Mouse (Mus musculus) intestine, postnatal 0 days (tissue): ENCODE results near the gene Hddc3. TPM values are rescaled to one million over a fixed set of nuclear protein-coding genes. Genes with fewer than 3 reads are reported as not detected.

ENCODE experiments used
- ATAC-seq: fragments of 200-750 bp; cut with Nextera tagmentation; 2 replicates; pipeline ENCODE4 v1.8.0; 2017; ENCODE audit warnings: mild to moderate bottlenecking, moderate TSS enrichment, moderate library complexity
- H3K27ac ChIP-seq: fragments of 300-500 bp; sonication (generic); 2 replicates; pipeline ENCODE4 v1.5.1; 2014; ENCODE audit warnings: mild to moderate bottlenecking, low read depth, low read length, moderate library complexity
- H3K27me3 ChIP-seq: fragments of 300-500 bp; sonication (generic); replicated peaks from 2 replicates; pipeline ENCODE4 v1.6.1; 2014; ENCODE audit warnings: low read length, mixed read lengths; ENCODE audit not compliant: control insufficient read depth, insufficient read depth
- H3K36me3 ChIP-seq: fragments of 300-500 bp; sonication (generic); 2 replicates; pipeline ENCODE4 v1.6.1; 2014; ENCODE audit warnings: mild to moderate bottlenecking, moderate library complexity; ENCODE audit not compliant: control insufficient read depth, insufficient read depth
- H3K4me1 ChIP-seq: fragments of 300-500 bp; sonication (generic); replicated peaks from 2 replicates; pipeline ENCODE4 v1.6.1; 2014; ENCODE audit warnings: antibody characterized with exemption, low read length, mixed read lengths; ENCODE audit not compliant: control insufficient read depth, insufficient read depth
- H3K4me2 ChIP-seq: fragments of 300-500 bp; sonication (generic); replicated peaks from 2 replicates; pipeline ENCODE4 v1.6.1; 2014; ENCODE audit warnings: low read depth, mild to moderate bottlenecking, moderate library complexity
- H3K4me3 ChIP-seq: fragments of 300-500 bp; sonication (generic); 2 replicates; pipeline ENCODE4 v1.5.1; 2014; ENCODE audit warnings: low read depth, low read length
- H3K9ac ChIP-seq: fragments of 300-500 bp; sonication (generic); 2 replicates; pipeline ENCODE4 v1.6.1; 2014; ENCODE audit warnings: mild to moderate bottlenecking, low read depth, low read length
- H3K9me3 ChIP-seq: fragments of 300-500 bp; sonication (generic); 2 replicates; pipeline ENCODE4 v1.6.1; 2016; ENCODE audit warnings: mixed run types; ENCODE audit not compliant: control insufficient read depth
- CTCF ChIP-seq: sonication (generic); IDR thresholded peaks from 2 replicates; pipeline ENCODE4 v1.5.1; 2016; ENCODE audit warnings: low read depth, mild to moderate bottlenecking, control low read depth, antibody characterized with exemption, moderate library complexity
- WGBS: fragments of 180-500 bp; shearing (Covaris S2); extraction: QIAGEN DNeasy Blood & Tissue Kit; methylation state at CpG from one replicate; pipeline ENCODE4 v1.1.7; 2014; 5-methylcytosine and 5-hydroxymethylcytosine counted together
- polyA plus RNA-seq: library from polyadenylated mRNA; unstranded; fragments of >200 nt; fragmentation: Nextera tagmentation; extraction: Ambion mirVana; gene quantifications from 2 replicates; pipeline ENCODE4 v1.2.1, GENCODE M21; 2015

The Hddc3 gene
- polyA plus RNA-seq, 1 experiment from 2014 or later, result 8.8 TPM

DNA sequence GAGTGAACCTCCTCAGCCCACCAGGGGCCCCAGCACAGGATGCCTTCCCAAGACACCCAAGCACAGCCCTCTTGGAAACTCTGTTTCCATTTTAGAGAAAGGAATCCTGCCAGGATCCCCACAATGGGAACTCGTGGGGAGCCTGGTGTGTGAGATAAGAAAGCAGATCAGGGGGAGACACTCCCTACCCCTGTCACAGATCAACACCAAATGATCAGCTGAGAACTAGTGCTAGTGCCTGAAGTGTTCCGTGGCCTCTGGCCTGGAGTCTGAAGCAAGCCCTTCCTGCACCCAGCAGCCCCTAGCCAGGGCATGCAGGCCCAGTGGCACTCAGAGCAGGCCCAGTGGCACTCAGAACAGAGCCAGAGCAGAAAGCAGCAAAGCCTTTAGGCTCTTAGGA, 7.9 kb downstream of the Hddc3 start:
- peaks cover 32% of the 10 kb centered on the region for H3K36me3 ChIP-seq
- H3K4me2 ChIP-seq, result no peak overlapping the region
- WGBS, result 53% methylated on average over 2 of the region's 2 CpGs
- no peak overlapping the region for H3K9ac ChIP-seq
- no peak overlapping the region for H3K27ac ChIP-seq
- no peaks in the 10 kb centered on the region for H3K4me1 ChIP-seq
- no peak overlapping the region for H3K4me3 ChIP-seq
- no peak for ATAC-seq
- H3K9me3 ChIP-seq, result no peaks in the 10 kb centered on the region
- no peak for TF ChIP-seq CTCF
- H3K27me3 ChIP-seq, result no peaks in the 10 kb centered on the region

DNA sequence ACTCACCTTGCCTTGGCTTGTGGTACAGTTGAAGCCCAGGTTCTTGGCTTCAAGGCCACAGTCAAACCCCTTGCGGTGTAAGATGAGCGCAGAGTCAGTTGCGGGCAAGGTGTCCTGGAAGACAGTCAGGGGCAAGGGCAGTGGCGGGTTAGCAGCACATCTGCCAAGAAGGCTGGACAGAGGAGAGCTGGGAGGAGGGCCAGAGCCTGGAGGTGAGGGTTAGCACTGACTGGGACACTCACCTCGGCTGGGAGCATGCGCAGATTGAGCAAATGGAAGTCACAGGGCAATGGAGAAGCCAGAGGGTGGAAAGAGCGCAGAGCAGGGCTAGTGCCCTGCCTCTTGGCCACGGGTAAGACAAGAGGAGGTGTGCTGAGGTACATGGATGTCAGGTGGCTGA, 10.0 kb downstream of the Hddc3 start:
- no peak overlapping the region for H3K9ac ChIP-seq
- H3K36me3 ChIP-seq, result peaks cover 39% of the 10 kb centered on the region
- no peak overlapping the region for H3K4me2 ChIP-seq
- no peak overlapping the region for H3K27ac ChIP-seq
- no peaks in the 10 kb centered on the region for H3K4me1 ChIP-seq
- no peak for TF ChIP-seq CTCF
- no peaks in the 10 kb centered on the region for H3K9me3 ChIP-seq
- no peak for ATAC-seq
- H3K4me3 ChIP-seq, result no peak overlapping the region
- no peaks in the 10 kb centered on the region for H3K27me3 ChIP-seq
- WGBS, result 94% methylated on average over 8 of the region's 8 CpGs

DNA sequence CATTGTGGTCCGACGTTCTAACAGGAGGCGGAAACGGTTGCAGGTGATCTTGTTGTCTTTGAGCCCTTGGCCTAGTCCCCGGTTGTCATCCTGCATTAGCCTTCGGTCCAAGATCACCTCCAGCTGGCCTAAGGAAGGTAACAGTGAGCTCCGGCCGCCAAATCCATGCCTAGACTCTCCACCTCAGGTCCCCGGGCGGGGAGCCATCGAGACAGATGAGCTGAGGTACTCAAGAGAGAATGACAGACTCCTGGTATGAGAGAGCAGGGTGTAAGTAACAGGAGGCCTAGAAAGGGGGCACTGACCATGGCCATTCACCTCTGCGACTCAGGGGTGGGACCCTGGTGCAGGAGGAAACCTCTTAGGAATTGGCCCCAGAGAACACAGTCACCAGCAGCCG, 13.4 kb downstream of the Hddc3 start:
- peaks cover 42% of the 10 kb centered on the region for H3K36me3 ChIP-seq
- no peak overlapping the region for H3K27ac ChIP-seq
- H3K4me1 ChIP-seq, result no peaks in the 10 kb centered on the region
- no peak for TF ChIP-seq CTCF
- no peak overlapping the region for H3K4me2 ChIP-seq
- no peak overlapping the region for H3K9ac ChIP-seq
- no peaks in the 10 kb centered on the region for H3K27me3 ChIP-seq
- no peaks in the 10 kb centered on the region for H3K9me3 ChIP-seq
- 93% methylated on average over 13 of the region's 13 CpGs for WGBS
- H3K4me3 ChIP-seq, result no peak overlapping the region
- no peak for ATAC-seq

DNA sequence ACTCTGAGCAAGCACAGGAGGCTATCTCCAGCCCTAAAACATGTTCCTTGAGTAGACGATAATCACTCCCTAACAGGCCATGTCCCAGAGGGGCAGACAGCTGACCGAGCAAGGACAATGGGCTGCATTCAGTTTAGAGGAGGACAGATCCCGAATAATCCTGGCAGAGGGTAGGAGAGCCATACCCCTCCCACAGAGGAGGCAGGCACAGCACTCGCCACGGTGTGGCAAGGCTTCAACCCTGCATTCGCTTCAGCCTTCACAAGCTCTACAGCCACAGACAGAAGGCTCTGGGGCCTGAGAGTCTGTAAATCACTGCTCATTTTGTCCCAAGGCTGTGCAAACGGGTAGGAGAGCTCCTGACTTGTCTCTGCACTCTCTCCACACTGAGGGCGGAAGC, 14.3 kb downstream of the Hddc3 start:
- H3K9me3 ChIP-seq, result no peaks in the 10 kb centered on the region
- WGBS, result 82% methylated on average over 8 of the region's 8 CpGs
- ATAC-seq, result no peak
- H3K9ac ChIP-seq, result no peak overlapping the region
- H3K27me3 ChIP-seq, result no peaks in the 10 kb centered on the region
- H3K36me3 ChIP-seq, result peaks cover 43% of the 10 kb centered on the region
- no peaks in the 10 kb centered on the region for H3K4me1 ChIP-seq
- H3K27ac ChIP-seq, result no peak overlapping the region
- no peak for TF ChIP-seq CTCF
- no peak overlapping the region for H3K4me3 ChIP-seq
- no peak overlapping the region for H3K4me2 ChIP-seq

DNA sequence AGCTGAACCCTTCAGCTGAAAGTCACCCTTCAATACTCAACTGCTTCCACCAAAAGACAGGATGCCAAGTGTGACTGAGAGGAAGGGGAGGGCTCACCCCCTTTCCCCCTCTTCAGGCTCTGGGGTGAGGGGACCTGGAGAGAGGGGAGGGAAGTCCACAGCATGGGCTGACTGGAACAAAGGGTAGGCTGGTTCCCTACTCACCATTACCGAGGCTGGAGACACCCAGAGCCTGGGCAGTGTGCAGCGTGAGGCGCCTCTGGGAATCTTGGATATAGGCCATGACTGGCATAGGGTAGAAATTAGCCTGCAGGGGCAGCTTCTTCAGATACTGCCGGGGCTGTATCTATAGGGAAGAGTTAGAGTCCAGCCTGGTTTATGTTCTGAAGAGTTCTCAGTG, 15.1 kb downstream of the Hddc3 start:
- Histone ChIP-seq H3K36me3 (peaks cover 44% of the 10 kb centered on the region), H3K4me2 (no peak overlapping the region), H3K27ac (no peak overlapping the region), H3K9me3 (no peaks in the 10 kb centered on the region), H3K4me1 (no peaks in the 10 kb centered on the region), H3K27me3 (no peaks in the 10 kb centered on the region), H3K9ac (no peak overlapping the region), H3K4me3 (no peak overlapping the region)
- 79% methylated on average over 4 of the region's 4 CpGs for WGBS
- TF ChIP-seq CTCF, result no peak
- ATAC-seq, result no peak

DNA sequence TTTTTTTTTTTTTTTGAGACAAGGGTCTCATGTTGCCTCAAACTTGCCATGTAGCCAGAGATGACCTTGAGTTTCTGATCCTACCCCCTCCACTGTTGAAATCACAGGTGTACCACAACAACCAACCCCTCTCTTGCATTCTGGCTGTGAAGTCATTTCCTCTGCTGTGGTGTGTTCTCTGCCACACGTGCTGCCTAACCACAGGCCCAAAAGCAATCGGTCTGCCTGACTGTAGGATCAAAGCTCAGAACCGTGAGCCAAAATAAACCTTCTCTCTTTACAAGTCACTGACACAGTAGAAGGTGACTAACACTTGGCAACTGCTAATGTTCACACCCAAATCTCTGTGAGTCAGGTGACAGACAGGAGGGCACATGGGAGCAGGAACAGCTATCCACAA, 17.5 kb downstream of the Hddc3 start:
- Histone ChIP-seq H3K4me3 (no peak overlapping the region), H3K4me2 (no peak overlapping the region), H3K4me1 (no peaks in the 10 kb centered on the region), H3K36me3 (peaks cover 40% of the 10 kb centered on the region; the same call in 1 of the 2 replicates), H3K9me3 (no peaks in the 10 kb centered on the region), H3K27me3 (no peaks in the 10 kb centered on the region), H3K27ac (no peak overlapping the region), H3K9ac (no peak overlapping the region)
- no peak for TF ChIP-seq CTCF
- 69% methylated on average over 3 of the region's 3 CpGs for WGBS
- no peak for ATAC-seq

DNA sequence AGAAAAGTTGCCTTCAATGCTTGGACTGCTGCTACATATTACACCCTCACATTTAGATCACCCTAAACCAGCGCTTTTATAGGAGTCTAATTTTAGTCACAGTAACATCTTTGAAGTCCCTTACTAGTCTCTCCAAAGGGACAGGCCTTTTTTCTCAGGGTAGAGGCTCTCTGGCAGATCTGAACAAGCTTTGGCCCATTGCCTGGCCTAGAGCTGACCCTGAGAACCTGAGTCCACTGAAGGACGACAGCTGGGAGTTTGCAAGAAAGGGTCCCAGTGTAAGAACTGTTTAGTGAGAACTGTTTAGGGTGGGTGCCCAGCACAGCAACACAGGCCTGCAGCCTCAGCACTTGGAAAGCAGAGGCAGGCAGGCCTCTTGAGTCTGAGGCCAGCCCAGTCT, 22.9 kb downstream of the Hddc3 start:
- whole genome bisulfite sequencing, result 76% methylated on average over 2 of the region's 2 CpGs
- peaks cover 48% of the 10 kb centered on the region; the same call in 1 of the 2 replicates for H3K36me3 ChIP-seq
- no peak for TF ChIP-seq CTCF

More for the DNA sequence above, 22.9 kb downstream of the Hddc3 start:
- Histone ChIP-seq H3K4me2 (no peak overlapping the region), H3K4me1 (no peaks in the 10 kb centered on the region), H3K27ac (no peak overlapping the region; the same call in 1 of the 2 replicates), H3K9ac (no peak overlapping the region), H3K9me3 (no peaks in the 10 kb centered on the region), H3K4me3 (no peak overlapping the region), H3K27me3 (no peaks in the 10 kb centered on the region)
- no peak for ATAC-seq
